Mouse (Mus musculus) forebrain, embryonic 10.5 days (tissue): ENCODE data around the gene Akap14. TPM values are rescaled to one million over a fixed set of nuclear protein-coding genes. Genes with fewer than 3 reads are reported as not detected.

Experiments used
- DNase-seq: peaks from one replicate; pipeline ENCODE4 v3.0.0-alpha.2; 2017; ENCODE audit warnings: low spot score; ENCODE audit errors: extremely low spot score
- H3K27ac ChIP-seq: fragments of 300-500 bp; sonication (generic); 2 replicates; pipeline ENCODE4 v1.5.1; 2016; ENCODE audit warnings: mild to moderate bottlenecking
- H3K27me3 ChIP-seq: fragments of 300-500 bp; sonication (generic); 2 replicates; pipeline ENCODE4 v1.6.1; 2016; ENCODE audit warnings: mild to moderate bottlenecking; ENCODE audit not compliant: poor library complexity, severe bottlenecking
- H3K36me3 ChIP-seq: fragments of 300-500 bp; sonication (generic); replicated peaks from 2 replicates; pipeline ENCODE4 v1.6.1; 2016; ENCODE audit warnings: mild to moderate bottlenecking, moderate library complexity
- H3K4me1 ChIP-seq: fragments of 300-500 bp; sonication (generic); 2 replicates; pipeline ENCODE4 v1.6.1; 2016
- H3K4me3 ChIP-seq: fragments of 300-500 bp; sonication (generic); 2 replicates; pipeline ENCODE4 v1.5.1; 2016; ENCODE audit warnings: mild to moderate bottlenecking, moderate library complexity
- H3K9me3 ChIP-seq: fragments of 300-500 bp; sonication (generic); 2 replicates; pipeline ENCODE4 v1.6.1; 2016; ENCODE audit warnings: mild to moderate bottlenecking, moderate library complexity
- WGBS: fragments of 180-500 bp; shearing (Covaris S2); methylation state at CpG from one replicate; pipeline ENCODE4 v1.1.7; 2016; 5-methylcytosine and 5-hydroxymethylcytosine counted together
- polyA plus RNA-seq: library from polyadenylated mRNA; unstranded; fragments of >200 nt; fragmentation: Nextera tagmentation; extraction: Ambion mirVana; gene quantifications from 2 replicates; pipeline ENCODE4 v1.2.1, GENCODE M21; 2016

The Akap14 gene
- polyA plus RNA-seq, 1 experiment from 2014 or later: 0.17 TPM

DNA sequence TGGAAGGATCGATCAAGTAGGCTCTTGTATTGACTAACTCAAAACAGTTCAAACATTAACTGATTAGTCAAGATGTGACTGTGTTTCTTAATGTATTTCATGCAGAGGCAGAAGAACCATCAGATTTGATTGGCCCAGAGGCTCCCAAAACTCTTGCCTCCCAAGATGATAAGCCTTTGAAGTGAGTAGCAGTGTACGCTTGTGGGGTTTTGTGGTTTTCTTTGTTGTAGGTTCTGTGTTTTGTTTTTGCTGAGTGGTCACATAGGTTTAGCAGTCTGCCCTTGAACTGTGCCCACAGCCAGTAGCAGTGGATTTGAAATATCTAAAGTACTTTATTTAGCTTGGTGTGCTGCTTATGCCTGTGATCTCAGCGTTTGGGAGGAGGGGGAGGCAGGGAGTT, 26.9 kb downstream of the Akap14 start:
- peaks cover 59% of the 10 kb centered on the region for H3K36me3 ChIP-seq
- no peaks in the 10 kb centered on the region for H3K9me3 ChIP-seq
- H3K4me1 ChIP-seq: no peaks in the 10 kb centered on the region
- H3K4me3 ChIP-seq: no peak overlapping the region
- H3K27ac ChIP-seq: no peak overlapping the region
- no peaks in the 10 kb centered on the region for H3K27me3 ChIP-seq
- DNase-seq: no peak
- WGBS: 93% methylated on average over 3 of the region's 3 CpGs

DNA sequence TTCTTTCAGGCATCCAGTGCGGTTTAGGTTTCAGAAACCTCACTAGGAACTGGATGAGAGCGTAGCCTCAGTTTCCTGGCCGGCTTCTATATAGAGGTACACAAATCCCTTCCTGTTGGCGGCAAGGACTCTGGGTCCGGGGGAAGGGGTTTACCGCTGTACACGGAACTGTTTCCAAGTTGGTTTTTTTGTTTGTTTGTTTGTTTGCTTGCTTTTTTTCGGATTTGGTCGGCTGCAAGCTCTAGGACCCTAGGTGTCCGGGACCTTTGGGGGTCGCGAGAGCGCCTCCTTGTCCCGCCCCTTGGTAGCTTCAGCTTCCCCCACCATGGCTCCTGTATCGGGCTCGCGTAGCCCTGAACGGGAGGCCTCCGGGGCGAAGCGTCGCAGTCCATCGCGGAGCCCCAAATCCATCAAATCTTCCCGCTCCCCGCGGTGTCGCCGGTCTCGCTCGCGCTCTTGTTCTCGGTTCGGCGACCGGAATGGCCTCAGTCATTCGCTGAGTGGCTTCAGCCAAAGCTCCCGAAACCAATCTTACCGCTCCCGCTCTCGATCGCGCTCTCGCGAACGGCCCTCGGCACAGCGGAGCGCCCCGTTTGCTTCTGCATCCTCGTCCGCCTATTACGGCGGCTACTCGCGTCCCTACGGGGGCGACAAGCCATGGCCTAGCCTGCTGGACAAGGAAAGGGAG, 41.8 kb downstream of the Akap14 start, which contains the start of gene Nkap:
Nkap (plus strand) TSS at position 125 of the 688 bp plus-strand sequence.
- peak; percentile 58 for DNase-seq
- Histone ChIP-seq H3K36me3 (peaks cover 8% of the 10 kb centered on the region), H3K4me3 (peak within 1 kb of the TSS; percentile 70), H3K9me3 (no peaks in the 10 kb centered on the region), H3K4me1 (peaks cover 12% of the 10 kb centered on the region), H3K27ac (peak within 1 kb of the TSS; percentile 91), H3K27me3 (no peaks in the 10 kb centered on the region)
- WGBS: 16% methylated on average over 57 of the region's 58 CpGs

DNA sequence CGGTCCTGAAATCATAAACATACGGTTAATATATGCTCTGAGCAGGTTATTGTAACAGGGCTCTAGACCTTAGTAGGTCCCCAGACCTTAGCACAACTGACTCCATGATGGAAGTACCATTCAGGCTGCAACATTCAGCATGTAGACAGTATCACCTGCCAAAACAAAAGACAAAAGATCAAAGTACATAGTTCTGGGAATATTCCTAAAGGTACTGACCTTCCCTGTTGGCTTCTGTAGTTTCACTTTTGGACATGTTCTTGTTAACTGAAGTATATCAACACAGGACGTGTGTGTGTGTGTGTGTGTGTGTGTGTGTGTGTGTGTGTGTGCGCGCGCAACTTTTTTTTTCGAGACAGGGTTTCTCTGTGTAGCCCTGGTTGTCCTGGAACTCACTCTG, 43.1 kb downstream of the Akap14 start:
- Histone ChIP-seq H3K9me3 (no peaks in the 10 kb centered on the region), H3K27me3 (no peaks in the 10 kb centered on the region), H3K36me3 (no peaks in the 10 kb centered on the region; the same call in 1 of the 2 replicates), H3K27ac (no peak overlapping the region), H3K4me3 (no peak overlapping the region), H3K4me1 (peaks cover 12% of the 10 kb centered on the region)
- 93% methylated on average over 7 of the region's 7 CpGs for WGBS
- no peak for DNase-seq

DNA sequence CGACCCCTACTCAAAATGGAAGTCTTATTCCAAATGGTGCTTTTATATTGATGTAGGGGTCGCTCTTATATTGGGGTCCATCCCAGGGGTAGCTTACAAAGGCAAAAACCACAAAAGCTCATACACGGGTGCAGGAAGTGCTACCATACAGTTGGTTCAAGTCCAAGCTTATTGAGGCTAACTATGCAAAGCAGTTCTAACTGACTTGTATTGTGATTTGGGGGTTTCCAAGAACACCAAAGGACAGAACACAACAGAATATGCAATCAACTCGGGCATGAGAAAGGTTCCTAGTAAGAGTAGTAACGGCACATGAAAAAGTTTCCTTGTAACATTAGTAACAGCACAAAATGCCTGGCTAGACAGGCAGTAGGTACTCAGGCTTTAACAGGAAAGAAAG, 48.4 kb downstream of the Akap14 start:
- no peak overlapping the region for H3K4me3 ChIP-seq
- DNase-seq: no peak
- peaks cover 20% of the 10 kb centered on the region for H3K27me3 ChIP-seq
- no peak overlapping the region for H3K27ac ChIP-seq
- H3K36me3 ChIP-seq: no peaks in the 10 kb centered on the region
- no peaks in the 10 kb centered on the region for H3K4me1 ChIP-seq
- whole genome bisulfite sequencing: 77% methylated on average over 5 of the region's 5 CpGs
- no peaks in the 10 kb centered on the region for H3K9me3 ChIP-seq

DNA sequence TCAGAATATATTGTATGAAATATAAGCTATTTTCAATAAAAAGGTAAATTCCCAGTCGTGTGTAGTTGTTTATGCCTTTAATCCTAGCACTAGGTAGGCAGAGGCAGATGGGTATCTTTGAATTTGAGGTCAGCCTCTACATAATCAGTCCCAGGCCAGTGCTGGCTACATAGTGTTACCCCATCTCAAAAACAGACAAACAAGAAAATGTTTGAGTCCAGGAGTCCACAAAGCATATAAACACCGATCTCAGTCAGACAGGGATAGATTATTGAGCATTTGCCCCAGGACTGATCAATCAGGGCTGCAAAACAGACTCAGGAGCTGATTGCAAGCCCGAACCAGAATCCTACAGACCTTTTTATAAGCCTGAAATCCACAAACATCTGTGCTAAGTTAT, 49.1 kb downstream of the Akap14 start:
- H3K27me3 ChIP-seq: peaks cover 20% of the 10 kb centered on the region
- 66% methylated on average over 3 of the region's 3 CpGs for WGBS
- no peaks in the 10 kb centered on the region for H3K4me1 ChIP-seq
- H3K27ac ChIP-seq: no peak overlapping the region
- DNase-seq: no peak
- no peaks in the 10 kb centered on the region for H3K36me3 ChIP-seq
- H3K9me3 ChIP-seq: no peaks in the 10 kb centered on the region
- no peak overlapping the region for H3K4me3 ChIP-seq

DNA sequence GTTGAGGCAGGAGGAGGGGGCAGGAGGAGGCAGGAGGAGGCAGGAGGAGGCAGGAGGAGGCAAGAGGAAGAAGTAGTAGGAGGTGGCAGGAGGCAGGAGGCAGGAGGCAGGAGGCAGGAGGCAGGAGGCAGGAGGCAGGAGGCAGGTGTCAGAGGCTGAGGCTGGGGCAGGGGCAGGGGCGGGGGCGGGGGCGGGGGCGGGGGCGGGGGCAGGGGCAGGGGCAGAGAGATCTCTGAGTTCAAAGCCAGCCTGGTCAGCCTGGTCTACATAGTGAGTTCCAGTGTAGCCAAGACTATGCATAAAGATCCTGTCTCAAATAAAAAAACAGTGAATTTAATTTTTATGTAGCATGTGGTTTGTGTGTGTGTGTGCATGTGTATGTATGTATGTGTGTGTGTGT, 51.6 kb downstream of the Akap14 start:
- DNase-seq: no peak
- no peak overlapping the region for H3K27ac ChIP-seq
- H3K36me3 ChIP-seq: no peaks in the 10 kb centered on the region
- no peaks in the 10 kb centered on the region for H3K4me1 ChIP-seq
- no peak overlapping the region for H3K4me3 ChIP-seq
- peaks cover 20% of the 10 kb centered on the region for H3K27me3 ChIP-seq
- no CpG with 5 or more reads among the region's 5 CpGs for WGBS
- no peaks in the 10 kb centered on the region for H3K9me3 ChIP-seq

DNA sequence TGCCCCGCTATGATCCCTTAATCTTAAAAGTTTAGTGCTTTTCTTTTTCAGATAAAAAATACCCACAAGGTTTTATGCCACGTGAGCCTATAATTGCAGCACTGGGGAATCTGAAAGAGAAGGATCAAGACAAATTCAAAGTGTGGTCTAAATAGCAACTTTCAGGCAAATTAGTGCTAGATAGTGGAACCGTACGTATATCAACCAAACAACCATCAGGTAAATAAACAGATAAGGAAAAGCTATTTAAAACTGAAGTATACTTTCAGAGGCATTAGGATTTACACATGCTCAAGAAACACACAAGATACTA, 57.8 kb downstream of the Akap14 start:
- peaks cover 17% of the 10 kb centered on the region for H3K36me3 ChIP-seq
- WGBS: 72% methylated on average over 4 of the region's 4 CpGs
- no peak overlapping the region for H3K4me3 ChIP-seq
- H3K4me1 ChIP-seq: no peaks in the 10 kb centered on the region
- H3K27ac ChIP-seq: no peak overlapping the region
- H3K9me3 ChIP-seq: no peaks in the 10 kb centered on the region
- DNase-seq: no peak
- H3K27me3 ChIP-seq: peaks cover 6% of the 10 kb centered on the region

DNA sequence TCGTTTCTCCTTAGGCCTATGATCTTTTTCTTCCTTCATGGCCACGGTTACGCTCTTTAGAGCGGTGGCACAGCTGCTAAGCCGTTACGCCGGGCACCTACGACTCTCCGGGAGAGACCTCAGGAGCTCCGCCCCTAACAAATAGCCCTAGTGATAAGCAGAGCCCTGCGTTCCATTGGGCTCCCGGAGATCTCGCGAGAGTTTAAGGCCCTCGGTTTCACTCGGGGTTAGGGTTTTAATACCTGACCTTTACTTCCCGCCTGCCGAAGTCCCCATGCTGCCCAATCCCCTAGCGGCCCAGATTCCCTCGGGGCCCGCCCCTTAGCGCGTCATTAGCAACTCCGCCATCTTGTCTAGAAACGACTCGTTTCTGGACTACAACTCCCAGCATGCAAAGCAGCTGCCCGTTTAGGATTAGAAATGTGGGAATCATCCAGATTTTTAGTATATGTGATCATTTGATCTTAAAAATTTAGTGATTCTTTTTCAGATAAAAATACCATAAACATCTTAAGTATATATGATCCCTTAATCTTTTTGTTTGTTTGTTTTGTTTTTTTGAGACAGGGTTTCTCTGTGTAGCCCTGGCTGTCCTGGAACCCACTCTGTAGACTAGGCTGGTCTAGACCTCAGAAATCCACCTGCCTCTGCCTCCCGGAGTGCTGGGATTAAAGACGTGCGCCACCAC, 58.3 kb downstream of the Akap14 start, which contains the start of gene Upf3b:
Upf3b (minus strand) TSS at position 130 of the 688 bp plus-strand sequence.
- H3K4me3 ChIP-seq: peak within 1 kb of the TSS; percentile 63
- no peaks in the 10 kb centered on the region for H3K4me1 ChIP-seq
- peak within 1 kb of the TSS; percentile 89 for H3K27ac ChIP-seq
- H3K27me3 ChIP-seq: peaks cover 1% of the 10 kb centered on the region
- peaks cover 20% of the 10 kb centered on the region for H3K36me3 ChIP-seq
- WGBS: 15% methylated on average over 30 of the region's 30 CpGs
- peak; percentile 90 for DNase-seq
- no peaks in the 10 kb centered on the region for H3K9me3 ChIP-seq

DNA sequence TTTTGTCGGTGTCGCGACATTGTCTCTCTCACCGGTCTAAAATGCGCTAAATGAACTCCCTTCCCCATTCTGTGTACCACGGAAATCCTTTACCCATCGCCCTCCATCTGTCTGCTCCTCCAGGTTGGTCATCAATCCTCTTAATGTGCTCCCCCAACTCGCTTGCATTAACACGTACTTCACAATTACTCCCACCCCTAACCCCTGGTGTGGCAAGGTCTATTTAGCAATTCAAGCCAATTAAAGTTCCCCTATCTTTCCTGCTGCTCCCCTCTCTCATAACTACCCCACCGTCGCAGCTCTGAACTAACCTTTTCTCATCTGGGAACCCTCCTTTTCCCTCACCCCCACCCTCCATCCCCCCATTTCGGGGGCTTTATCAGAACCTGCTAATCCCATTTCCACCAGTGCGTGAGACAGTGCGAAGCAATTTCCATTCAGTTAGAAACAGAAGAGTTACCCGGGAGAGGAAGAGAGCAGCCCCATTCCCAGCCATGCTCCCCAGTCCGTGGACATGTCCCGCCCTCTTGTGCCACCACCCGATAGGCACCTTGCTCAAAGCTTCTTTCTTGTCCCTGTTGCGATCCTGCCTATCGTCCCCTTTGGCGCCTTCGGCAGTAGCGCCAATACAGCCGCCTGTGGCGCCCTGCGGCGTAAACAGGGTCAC, 59.0 kb downstream of the Akap14 start:
- WGBS: 12% methylated on average over 27 of the region's 27 CpGs
- Histone ChIP-seq H3K4me3 (peak overlapping the region; percentile 63), H3K27me3 (no peaks in the 10 kb centered on the region), H3K4me1 (no peaks in the 10 kb centered on the region), H3K27ac (peak overlapping the region; percentile 89), H3K9me3 (no peaks in the 10 kb centered on the region), H3K36me3 (peaks cover 24% of the 10 kb centered on the region)
- DNase-seq: no peak

DNA sequence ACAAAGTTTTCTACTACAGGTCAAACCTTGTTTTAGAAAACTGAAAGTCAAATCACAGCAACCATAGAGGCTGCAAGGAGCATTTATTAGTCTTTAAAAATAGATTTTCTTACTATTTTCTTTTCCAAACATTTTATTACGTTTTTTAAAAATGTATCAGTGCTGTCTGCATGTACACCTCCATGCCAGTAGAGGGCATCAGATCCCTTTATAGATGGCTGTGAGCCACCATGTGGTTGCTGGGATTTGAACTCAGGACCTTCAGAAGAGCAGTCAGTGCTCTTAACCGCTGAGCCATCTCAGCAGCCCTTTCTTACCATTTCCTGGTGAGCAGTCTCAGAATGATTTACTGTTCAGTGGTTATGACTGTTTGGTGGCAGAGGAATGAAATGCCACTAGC, 64.8 kb downstream of the Akap14 start:
- H3K9me3 ChIP-seq: no peaks in the 10 kb centered on the region
- 75% methylated on average over 2 of the region's 2 CpGs for WGBS
- peaks cover 76% of the 10 kb centered on the region for H3K36me3 ChIP-seq

More for the DNA sequence above, 64.8 kb downstream of the Akap14 start:
- H3K4me3 ChIP-seq: no peak overlapping the region
- no peak overlapping the region for H3K27ac ChIP-seq
- H3K4me1 ChIP-seq: no peaks in the 10 kb centered on the region
- H3K27me3 ChIP-seq: no peaks in the 10 kb centered on the region
- DNase-seq: no peak

Other genes starting within 250 kb of the Akap14 start
- 33.6 and 34.5 TPM in 2 replicates for gene Sept6, start 177.0 kb downstream of the Akap14 start, polyA plus RNA-seq
- not detected in 2 replicates for gene Sowahd, start 120.0 kb downstream of the Akap14 start, polyA plus RNA-seq
- gene Rpl39, start 83.4 kb downstream of the Akap14 start, polyA plus RNA-seq: 489 and 493 TPM in 2 replicates
- gene Upf3b, start 58.5 kb downstream of the Akap14 start, polyA plus RNA-seq: 23.7 and 23.9 TPM in 2 replicates
- gene Nkap, start 42.0 kb downstream of the Akap14 start, polyA plus RNA-seq: 19.6 and 21.2 TPM in 2 replicates
- 376 and 385 TPM in 2 replicates for gene Ndufa1, start 22.3 kb upstream of the Akap14 start, polyA plus RNA-seq
- 11.2 and 12.9 TPM in 2 replicates for gene Rnf113a1, start 22.4 kb upstream of the Akap14 start, polyA plus RNA-seq
- not detected in 2 replicates for gene Gm9, start 42.2 kb upstream of the Akap14 start, polyA plus RNA-seq
- gene Rhox1, start 53.4 kb upstream of the Akap14 start, polyA plus RNA-seq: not detected in 2 replicates
- not detected in 2 replicates for gene Rhox2a, start 76.1 kb upstream of the Akap14 start, polyA plus RNA-seq
- gene Rhox3a, start 81.1 kb upstream of the Akap14 start, polyA plus RNA-seq: not detected in 2 replicates
- not detected in 2 replicates for gene Rhox4a, start 96.5 kb upstream of the Akap14 start, polyA plus RNA-seq
- not detected in 2 replicates for gene Rhox3a2, start 211.2 kb upstream of the Akap14 start, polyA plus RNA-seq
- 0.27 and 0.32 TPM in 2 replicates for gene Rhox4a2, start 222.0 kb upstream of the Akap14 start, polyA plus RNA-seq
- gene Rhox2b, start 243.2 kb upstream of the Akap14 start, polyA plus RNA-seq: not detected in 2 replicates